Mouse (Mus musculus) embryo, embryonic 11.5 days (tissue): ENCODE results near the gene Camkk2.

ENCODE experiments used
- DNase-seq: peaks from one replicate; pipeline ENCODE4 v3.0.0-alpha.2; 2012; ENCODE audit warnings: low read depth, low spot score

Gene Camkk2

GRCm38 (mm10) chr5:122779277-122779834 is at the start of gene Camkk2:
Gene Camkk2, minus strand, starts transcription at chr5:122779409.
- DNase-seq, result peak; percentile 80

- no peak for DNase-seq
Measured at GRCm38 (mm10) chr5:122825099-122825498, 45.9 kb upstream of the Camkk2 start.

- no peak for DNase-seq
Measured at GRCm38 (mm10) chr5:122824450-122824849, 45.2 kb upstream of the Camkk2 start.

GRCm38 (mm10) chr5:122823976-122824375 is 44.8 kb upstream of the Camkk2 start:
- no peak for DNase-seq

GRCm38 (mm10) chr5:122822441-122822840 is 43.2 kb upstream of the Camkk2 start:
- DNase-seq, result no peak

GRCm38 (mm10) chr5:122821524-122821885 is 42.3 kb upstream of the Camkk2 start:
- DNase-seq, result no peak

GRCm38 (mm10) chr5:122820777-122821523 is 41.7 kb upstream of the Camkk2 start, which contains the start of gene Anapc5:
Gene Anapc5, minus strand, starts transcription at chr5:122821339.
- peak; percentile 93 for DNase-seq

- no peak for DNase-seq
Measured at GRCm38 (mm10) chr5:122812699-122813098, 33.5 kb upstream of the Camkk2 start.

- peak; percentile 45 for DNase-seq
Measured at GRCm38 (mm10) chr5:122811364-122812079, 32.3 kb upstream of the Camkk2 start.

GRCm38 (mm10) chr5:122805503-122805902 is 26.3 kb upstream of the Camkk2 start:
- DNase-seq, result no peak

- DNase-seq, result no peak
Measured at GRCm38 (mm10) chr5:122802706-122803105, 23.5 kb upstream of the Camkk2 start.

- DNase-seq, result no peak
Measured at GRCm38 (mm10) chr5:122801684-122802083, 22.5 kb upstream of the Camkk2 start.

GRCm38 (mm10) chr5:122800345-122801010 is 21.3 kb upstream of the Camkk2 start:
- DNase-seq, result no peak

GRCm38 (mm10) chr5:122799379-122800344 is 20.5 kb upstream of the Camkk2 start:
- DNase-seq, result no peak

- DNase-seq, result no peak
Measured at GRCm38 (mm10) chr5:122798557-122799378, 19.6 kb upstream of the Camkk2 start.

GRCm38 (mm10) chr5:122797866-122798265 is 18.7 kb upstream of the Camkk2 start:
- DNase-seq, result no peak

GRCm38 (mm10) chr5:122788696-122789095 is 9.5 kb upstream of the Camkk2 start:
- no peak for DNase-seq

- no peak for DNase-seq
Measured at GRCm38 (mm10) chr5:122786035-122786819, 7.0 kb upstream of the Camkk2 start.

- DNase-seq, result no peak
Measured at GRCm38 (mm10) chr5:122783726-122784406, 4.7 kb upstream of the Camkk2 start.
